Mouse (Mus musculus) limb, embryonic 13.5 days (tissue): ENCODE results near the gene Gabarap. TPM values are rescaled to one million over a fixed set of nuclear protein-coding genes. Genes with fewer than 3 reads are reported as not detected.

ENCODE experiments used
- ATAC-seq: fragments of 200-750 bp; cut with Nextera tagmentation; 2 replicates; pipeline ENCODE4 v1.8.0; 2017; ENCODE audit warnings: low read depth, moderate number of reproducible peaks, moderate TSS enrichment; ENCODE audit not compliant: low FRiP score
- H3K27ac ChIP-seq: fragments of 300-500 bp; sonication (generic); 2 replicates; pipeline ENCODE4 v1.5.1; 2015; ENCODE audit warnings: inconsistent platforms, mild to moderate bottlenecking, moderate library complexity
- H3K27me3 ChIP-seq: fragments of 300-500 bp; sonication (generic); 2 replicates; pipeline ENCODE4 v1.6.1; 2015; ENCODE audit warnings: mild to moderate bottlenecking, inconsistent platforms
- H3K36me3 ChIP-seq: fragments of 300-500 bp; sonication (generic); 2 replicates; pipeline ENCODE4 v1.6.1; 2015; ENCODE audit warnings: inconsistent platforms, mild to moderate bottlenecking, moderate library complexity
- H3K4me1 ChIP-seq: fragments of 300-500 bp; sonication (generic); 2 replicates; pipeline ENCODE4 v1.6.1; 2015; ENCODE audit warnings: inconsistent platforms
- H3K4me2 ChIP-seq: fragments of 300-500 bp; sonication (generic); replicated peaks from 2 replicates; pipeline ENCODE4 v1.6.1; 2015; ENCODE audit warnings: inconsistent platforms, mild to moderate bottlenecking, moderate library complexity
- H3K4me3 ChIP-seq: fragments of 300-500 bp; sonication (generic); 2 replicates; pipeline ENCODE4 v1.5.1; 2015; ENCODE audit warnings: moderate library complexity, mild to moderate bottlenecking, inconsistent platforms
- H3K9ac ChIP-seq: fragments of 300-500 bp; sonication (generic); 2 replicates; pipeline ENCODE4 v1.6.1; 2015; ENCODE audit warnings: mild to moderate bottlenecking, inconsistent platforms
- H3K9me3 ChIP-seq: fragments of 300-500 bp; sonication (generic); 2 replicates; pipeline ENCODE4 v1.6.1; 2016; ENCODE audit warnings: inconsistent platforms
- WGBS: fragments of 180-500 bp; shearing (Covaris S2); methylation state at CpG from one replicate; pipeline ENCODE4 v1.1.7; 2015; 5-methylcytosine and 5-hydroxymethylcytosine counted together
- polyA plus RNA-seq: library from polyadenylated mRNA; unstranded; fragments of >200 nt; fragmentation: Nextera tagmentation; extraction: Ambion mirVana; gene quantifications from 2 replicates; pipeline ENCODE4 v1.2.1, GENCODE M21; 2015

The Gabarap gene
- polyA plus RNA-seq, 1 experiment from 2014 or later = 506 TPM

GRCm38 (mm10) chr11:70018131-70018990 lies 27.4 kb downstream of the Gabarap start:
- Histone ChIP-seq H3K36me3 (peaks cover 7% of the 10 kb centered on the region), H3K4me1 (peaks cover 66% of the 10 kb centered on the region), H3K4me2 (peak overlapping the region; percentile 90), H3K27me3 (no peaks in the 10 kb centered on the region), H3K9me3 (no peaks in the 10 kb centered on the region), H3K9ac (peak overlapping the region; percentile 91), H3K27ac (peak overlapping the region; percentile 95), H3K4me3 (peak overlapping the region; percentile 75)
- ATAC-seq = no peak
- WGBS = under 1% methylated on average over 20 of the region's 25 CpGs

- Histone ChIP-seq H3K4me2 (peak overlapping the region; percentile 90), H3K9ac (peak overlapping the region; percentile 91), H3K4me1 (peaks cover 67% of the 10 kb centered on the region), H3K9me3 (no peaks in the 10 kb centered on the region), H3K27me3 (no peaks in the 10 kb centered on the region), H3K27ac (peak overlapping the region; percentile 95), H3K4me3 (peak overlapping the region; percentile 75), H3K36me3 (no peaks in the 10 kb centered on the region)
- WGBS = 7% methylated on average over 1 of the region's 2 CpGs
- ATAC-seq = no peak
These were observed 28.6 kb downstream of the Gabarap start for GRCm38 (mm10) chr11:70019495-70020021.

- peaks cover 67% of the 10 kb centered on the region for H3K4me1 ChIP-seq
- no peak for ATAC-seq
- WGBS = 11% methylated on average over 7 of the region's 8 CpGs
These were observed 29.2 kb downstream of the Gabarap start for GRCm38 (mm10) chr11:70020022-70020631.

GRCm38 (mm10) chr11:70020731-70021263 lies 29.9 kb downstream of the Gabarap start:
- Histone ChIP-seq H3K27me3 (no peaks in the 10 kb centered on the region), H3K36me3 (no peaks in the 10 kb centered on the region), H3K4me3 (peak overlapping the region; percentile 75), H3K27ac (peak overlapping the region; percentile 95), H3K9me3 (no peaks in the 10 kb centered on the region), H3K4me2 (peak overlapping the region; percentile 90), H3K4me1 (peaks cover 73% of the 10 kb centered on the region), H3K9ac (peak overlapping the region; percentile 91)
- peak; percentile 74 for ATAC-seq
- under 1% methylated on average over 8 of the region's 8 CpGs for WGBS

More at GRCm38 (mm10) chr11:70020022-70020631, 29.2 kb downstream of the Gabarap start:
- peak overlapping the region; percentile 95 for H3K27ac ChIP-seq
- no peaks in the 10 kb centered on the region for H3K36me3 ChIP-seq
- no peaks in the 10 kb centered on the region for H3K27me3 ChIP-seq
- H3K4me2 ChIP-seq = peak overlapping the region; percentile 90
- no peaks in the 10 kb centered on the region for H3K9me3 ChIP-seq
- peak overlapping the region; percentile 75 for H3K4me3 ChIP-seq
- H3K9ac ChIP-seq = peak overlapping the region; percentile 91

- WGBS = 1% methylated on average over 40 of the region's 40 CpGs
- Histone ChIP-seq H3K4me2 (peak overlapping the region; percentile 90), H3K4me3 (peak overlapping the region; percentile 75), H3K9me3 (no peaks in the 10 kb centered on the region), H3K27ac (peak overlapping the region; percentile 95; the same call in 1 of the 2 replicates), H3K4me1 (peaks cover 80% of the 10 kb centered on the region), H3K27me3 (no peaks in the 10 kb centered on the region), H3K36me3 (no peaks in the 10 kb centered on the region), H3K9ac (peak overlapping the region; percentile 13; the same call in 1 of the 2 replicates)
- peak; percentile 75 for ATAC-seq
These were observed 30.6 kb downstream of the Gabarap start for GRCm38 (mm10) chr11:70021264-70022132.

- no peak for ATAC-seq
- peak overlapping the region; percentile 71 for H3K4me2 ChIP-seq
- H3K9me3 ChIP-seq = no peaks in the 10 kb centered on the region
- no peak overlapping the region for H3K27ac ChIP-seq
- WGBS = 5% methylated on average over 25 of the region's 29 CpGs
- H3K36me3 ChIP-seq = no peaks in the 10 kb centered on the region
- peak overlapping the region; percentile 38 for H3K4me3 ChIP-seq
- H3K4me1 ChIP-seq = peaks cover 88% of the 10 kb centered on the region
- H3K27me3 ChIP-seq = no peaks in the 10 kb centered on the region
- peak overlapping the region; percentile 58 for H3K9ac ChIP-seq
These were observed 32.7 kb downstream of the Gabarap start for GRCm38 (mm10) chr11:70023481-70024150.

GRCm38 (mm10) chr11:70024151-70024514 lies 33.2 kb downstream of the Gabarap start:
- H3K27me3 ChIP-seq = no peaks in the 10 kb centered on the region
- peaks cover 89% of the 10 kb centered on the region for H3K4me1 ChIP-seq
- H3K4me2 ChIP-seq = peak overlapping the region; percentile 71
- peak overlapping the region; percentile 38 for H3K4me3 ChIP-seq
- 14% methylated on average over 6 of the region's 6 CpGs for WGBS
- H3K27ac ChIP-seq = 0 out of 2 replicates have a peak overlapping the region, but pooled peaks have one; percentile 22
- no peak for ATAC-seq
- H3K36me3 ChIP-seq = no peaks in the 10 kb centered on the region
- peak overlapping the region; percentile 58 for H3K9ac ChIP-seq
- no peaks in the 10 kb centered on the region for H3K9me3 ChIP-seq

- Histone ChIP-seq H3K36me3 (peaks cover 15% of the 10 kb centered on the region), H3K27me3 (no peaks in the 10 kb centered on the region), H3K9me3 (no peaks in the 10 kb centered on the region), H3K9ac (peak overlapping the region; percentile 43; the same call in 1 of the 2 replicates), H3K27ac (peak overlapping the region; percentile 81; the same call in 1 of the 2 replicates), H3K4me3 (peak overlapping the region; percentile 23), H3K4me1 (peaks cover 81% of the 10 kb centered on the region), H3K4me2 (peak overlapping the region; percentile 61)
- WGBS = 2% methylated on average over 19 of the region's 19 CpGs
- peak; percentile 51; the same call in 1 of the 2 replicates for ATAC-seq
These were observed 35.7 kb downstream of the Gabarap start for GRCm38 (mm10) chr11:70026689-70027088.

GRCm38 (mm10) chr11:70027397-70027796 lies 36.5 kb downstream of the Gabarap start:
- peak overlapping the region; percentile 50; the same call in 1 of the 2 replicates for H3K9ac ChIP-seq
- no peak for ATAC-seq
- H3K9me3 ChIP-seq = no peaks in the 10 kb centered on the region
- peak overlapping the region; percentile 81; the same call in 1 of the 2 replicates for H3K27ac ChIP-seq
- H3K27me3 ChIP-seq = no peaks in the 10 kb centered on the region
- 36% methylated on average over 9 of the region's 9 CpGs for WGBS
- peaks cover 74% of the 10 kb centered on the region for H3K4me1 ChIP-seq
- H3K4me3 ChIP-seq = peak overlapping the region; percentile 23; the same call in 1 of the 2 replicates
- H3K36me3 ChIP-seq = peaks cover 22% of the 10 kb centered on the region
- peak overlapping the region; percentile 61 for H3K4me2 ChIP-seq

GRCm38 (mm10) chr11:70028401-70029129 lies 37.6 kb downstream of the Gabarap start:
- 29% methylated on average over 12 of the region's 12 CpGs for WGBS
- H3K4me1 ChIP-seq = peaks cover 65% of the 10 kb centered on the region

More at GRCm38 (mm10) chr11:70028401-70029129, 37.6 kb downstream of the Gabarap start:
- no peaks in the 10 kb centered on the region for H3K27me3 ChIP-seq
- peaks cover 34% of the 10 kb centered on the region for H3K36me3 ChIP-seq
- H3K27ac ChIP-seq = peak overlapping the region; percentile 81
- H3K9me3 ChIP-seq = no peaks in the 10 kb centered on the region
- H3K4me3 ChIP-seq = peak overlapping the region; percentile 31
- no peak for ATAC-seq
- H3K9ac ChIP-seq = peak overlapping the region; percentile 45
- H3K4me2 ChIP-seq = peak overlapping the region; percentile 61
